Mouse (Mus musculus): ENCODE measurements around the gene Rab7. TPM values are rescaled to one million over a fixed set of nuclear protein-coding genes. Genes with fewer than 3 reads are reported as not detected.

Rab7 gene
- polyA plus RNA-seq, 1 experiment from 2014 or later = 1,341 TPM

DNA sequence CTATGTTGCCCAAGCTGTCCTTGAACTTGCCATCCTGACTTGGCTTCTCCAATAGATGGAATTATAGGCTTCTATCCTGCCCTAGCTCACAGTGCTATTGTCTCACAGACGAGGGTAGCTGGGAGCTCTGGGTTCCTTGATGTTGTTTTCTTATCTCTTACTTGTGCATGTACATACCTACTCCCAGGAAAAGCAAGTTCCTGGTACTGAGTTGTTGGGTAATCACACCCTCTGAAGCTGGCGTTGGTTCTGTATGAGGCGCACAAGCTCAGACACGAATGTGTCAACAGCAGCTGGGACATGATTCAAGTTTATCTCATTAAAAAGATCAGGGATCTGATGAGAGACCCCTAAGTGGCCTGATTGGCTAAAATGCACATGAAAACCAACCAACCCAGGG lies 41.6 kb downstream of the Rab7 start:
- WGBS (ENCODE audit: missing documents) = 67% methylated on average over 4 of the region's 4 CpGs
- Histone ChIP-seq H3K79me2 (ENCODE audit: inconsistent target) (peaks cover 33% of the 10 kb centered on the region), H3K27ac (no peak overlapping the region), H3K4me3 (ENCODE audit: inconsistent target) (no peak overlapping the region), H3K36me3 (ENCODE audit: inconsistent target) (peaks cover 89% of the 10 kb centered on the region)

DNA sequence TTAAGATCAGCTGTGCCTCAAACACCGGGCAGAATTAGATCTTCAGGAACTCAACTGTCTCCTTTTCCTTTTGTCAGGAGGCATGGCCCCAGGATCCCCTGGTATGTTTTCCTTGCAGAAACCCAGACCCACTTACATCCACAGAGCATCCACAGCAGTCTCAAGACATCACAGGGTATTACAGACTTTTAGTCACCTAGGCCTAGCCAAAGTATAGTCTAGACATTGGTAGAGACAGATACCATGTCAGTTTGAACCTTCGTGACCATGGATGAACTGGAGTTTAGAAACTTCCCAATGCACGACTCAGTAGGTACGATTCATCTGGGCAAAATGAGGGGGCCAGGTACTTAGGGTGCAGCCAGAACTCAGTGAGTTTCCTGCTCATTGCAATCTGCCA lies 46.7 kb downstream of the Rab7 start:
- whole genome bisulfite sequencing (ENCODE audit: missing documents) = 89% methylated on average over 4 of the region's 4 CpGs
- Histone ChIP-seq H3K79me2 (ENCODE audit: inconsistent target) (no peaks in the 10 kb centered on the region), H3K27ac (no peak overlapping the region), H3K36me3 (ENCODE audit: inconsistent target) (peaks cover 42% of the 10 kb centered on the region), H3K4me3 (ENCODE audit: inconsistent target) (no peak overlapping the region)

DNA sequence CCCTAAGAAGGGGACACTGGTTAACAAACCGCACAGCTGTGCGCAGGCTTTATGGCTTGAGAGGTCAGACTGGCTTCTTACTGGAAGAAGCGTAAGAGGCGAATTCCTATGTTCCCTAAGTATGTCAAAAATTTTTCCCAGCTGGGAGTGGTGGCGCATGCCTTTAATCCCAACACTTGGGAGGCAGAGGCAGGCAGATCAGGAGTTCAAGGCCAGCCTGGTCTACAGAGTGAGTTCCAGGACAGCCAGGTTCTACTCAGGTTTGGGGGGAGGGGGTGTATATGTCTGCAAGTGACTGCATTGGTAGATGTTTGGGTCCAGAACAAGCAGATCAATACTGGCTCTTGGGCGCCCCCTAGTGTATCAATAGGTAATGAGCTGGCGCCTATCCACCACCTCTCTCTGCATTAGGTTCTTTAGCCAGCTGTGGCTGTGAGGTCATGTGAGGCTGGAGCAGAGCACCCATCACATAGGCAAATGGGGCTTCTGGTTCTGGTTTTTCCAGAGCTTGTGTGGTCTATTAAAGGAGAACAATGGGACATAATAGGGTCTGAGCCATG lies 47.3 kb downstream of the Rab7 start:
- whole genome bisulfite sequencing (ENCODE audit: missing documents) = 74% methylated on average over 7 of the region's 7 CpGs
- H3K36me3 ChIP-seq (ENCODE audit: inconsistent target) = peaks cover 37% of the 10 kb centered on the region
- H3K27ac ChIP-seq = no peak overlapping the region
- H3K4me3 ChIP-seq (ENCODE audit: inconsistent target) = no peak overlapping the region
- H3K79me2 ChIP-seq (ENCODE audit: inconsistent target) = no peaks in the 10 kb centered on the region

DNA sequence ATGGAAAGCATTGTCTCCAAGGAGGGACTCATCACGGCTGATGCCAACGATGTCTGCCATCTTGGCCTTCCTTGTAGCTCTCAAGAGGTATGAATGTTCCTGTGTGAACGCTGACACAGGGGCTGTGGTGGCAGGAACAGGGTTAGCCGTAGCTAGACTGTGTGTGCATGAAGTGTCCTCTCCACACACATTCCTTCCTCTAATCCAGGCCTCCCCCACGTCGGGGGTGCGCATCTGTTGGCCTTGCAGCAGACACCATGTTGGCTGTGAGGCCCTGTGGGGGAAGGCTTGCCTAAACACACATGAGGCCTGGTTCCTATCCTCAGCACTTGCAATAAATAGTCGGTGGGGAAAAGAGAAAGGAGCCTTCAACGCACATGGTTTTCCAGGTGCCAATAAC lies 48.5 kb downstream of the Rab7 start:
- peaks cover 25% of the 10 kb centered on the region for H3K36me3 ChIP-seq (ENCODE audit: inconsistent target)
- no peaks in the 10 kb centered on the region for H3K79me2 ChIP-seq (ENCODE audit: inconsistent target)
- 87% methylated on average over 9 of the region's 9 CpGs for WGBS (ENCODE audit: missing documents)
- H3K27ac ChIP-seq = no peak overlapping the region
- H3K4me3 ChIP-seq (ENCODE audit: inconsistent target) = no peak overlapping the region

DNA sequence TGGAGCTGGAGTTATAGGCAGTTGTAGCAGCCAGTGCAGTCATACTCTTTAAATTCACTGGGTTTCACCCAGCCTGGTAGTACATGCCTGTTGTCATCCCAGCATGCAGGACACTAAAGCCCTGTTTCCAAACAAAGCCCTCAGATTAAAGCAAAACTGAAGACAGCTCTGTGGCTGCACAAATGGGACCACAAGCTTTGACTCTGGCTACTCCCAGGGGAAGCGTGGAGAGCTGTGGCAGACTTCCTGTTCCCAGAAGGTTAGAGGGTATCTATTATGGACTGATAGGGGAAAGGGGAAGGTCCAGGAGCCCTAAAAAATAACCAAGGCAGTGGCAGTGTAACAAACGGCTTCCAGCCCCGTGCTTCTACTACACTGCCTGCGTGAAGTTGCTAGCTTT lies 49.6 kb downstream of the Rab7 start:
- Histone ChIP-seq H3K27ac (no peak overlapping the region), H3K79me2 (ENCODE audit: inconsistent target) (no peaks in the 10 kb centered on the region), H3K4me3 (ENCODE audit: inconsistent target) (no peak overlapping the region), H3K36me3 (ENCODE audit: inconsistent target) (peaks cover 14% of the 10 kb centered on the region)
- 89% methylated on average over 4 of the region's 4 CpGs for WGBS (ENCODE audit: missing documents)

DNA sequence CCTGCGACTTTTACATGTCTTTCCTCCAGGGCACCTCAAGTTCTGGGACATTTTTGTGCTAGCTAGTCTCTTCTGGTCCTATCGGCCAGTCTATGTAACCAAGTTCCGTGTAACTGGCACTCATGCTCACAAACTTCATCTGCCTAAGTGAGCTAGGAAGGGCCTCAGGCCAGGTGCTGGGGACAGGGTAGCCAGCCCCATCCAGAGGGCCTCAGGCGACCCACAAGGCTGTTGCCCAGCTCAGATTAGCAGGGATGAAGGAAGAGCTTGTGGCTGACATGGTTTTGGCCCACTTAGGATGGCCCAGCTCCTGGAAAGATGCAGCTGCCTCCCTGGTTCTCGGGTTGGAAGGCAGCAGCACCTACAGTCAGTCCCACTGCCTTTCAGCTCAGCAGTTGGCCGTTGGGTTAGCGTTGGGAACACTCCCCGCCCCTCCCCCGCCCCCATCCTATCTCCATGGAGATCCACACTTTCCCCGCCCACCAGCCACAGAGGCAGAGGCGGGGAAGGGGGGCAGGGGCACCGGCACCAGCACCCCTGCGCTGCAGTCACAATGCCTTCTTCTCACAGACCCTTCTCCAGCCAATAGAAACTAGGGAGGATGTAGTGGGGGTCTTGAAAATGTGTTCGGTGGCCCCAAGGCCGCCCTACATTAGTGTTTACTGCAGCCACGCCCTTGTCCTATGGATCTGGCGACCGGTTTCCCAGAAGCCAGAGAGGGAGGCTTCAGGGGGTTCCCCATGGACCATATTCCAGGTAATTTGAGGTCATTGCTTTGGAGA lies 51.1 kb downstream of the Rab7 start:
- H3K4me3 ChIP-seq (ENCODE audit: inconsistent target) = no peak overlapping the region
- 77% methylated on average over 17 of the region's 18 CpGs for WGBS (ENCODE audit: missing documents)
- no peaks in the 10 kb centered on the region for H3K79me2 ChIP-seq (ENCODE audit: inconsistent target)
- no peak overlapping the region for H3K27ac ChIP-seq
- H3K36me3 ChIP-seq (ENCODE audit: inconsistent target) = 0 out of 2 replicates have a peak, but pooled peaks cover 5% of the 10 kb centered on the region

DNA sequence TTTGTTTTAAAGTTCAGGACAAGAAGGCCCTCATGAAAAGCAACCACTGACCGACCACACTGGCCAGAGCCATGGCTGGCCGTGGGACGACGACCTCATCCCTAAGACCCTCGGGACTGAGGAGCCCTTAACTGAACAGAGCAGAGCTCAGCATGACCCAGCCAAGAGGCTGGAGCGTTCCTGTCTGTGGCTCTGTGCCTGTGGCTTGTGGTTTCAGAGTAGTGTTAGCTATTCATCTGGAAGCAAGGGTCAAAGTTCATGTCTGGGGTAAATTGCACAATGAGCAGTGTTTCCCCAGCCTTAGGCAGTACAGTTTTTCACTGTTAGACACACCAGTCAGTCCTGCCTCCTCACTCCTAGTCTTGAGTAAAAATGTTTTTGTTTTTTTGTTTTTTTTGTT lies 52.3 kb downstream of the Rab7 start:
- H3K79me2 ChIP-seq (ENCODE audit: inconsistent target) = no peaks in the 10 kb centered on the region
- H3K4me3 ChIP-seq (ENCODE audit: inconsistent target) = no peak overlapping the region
- 16% methylated on average over 6 of the region's 6 CpGs for WGBS (ENCODE audit: missing documents)
- no peaks in the 10 kb centered on the region for H3K36me3 ChIP-seq (ENCODE audit: inconsistent target)
- no peak overlapping the region for H3K27ac ChIP-seq

DNA sequence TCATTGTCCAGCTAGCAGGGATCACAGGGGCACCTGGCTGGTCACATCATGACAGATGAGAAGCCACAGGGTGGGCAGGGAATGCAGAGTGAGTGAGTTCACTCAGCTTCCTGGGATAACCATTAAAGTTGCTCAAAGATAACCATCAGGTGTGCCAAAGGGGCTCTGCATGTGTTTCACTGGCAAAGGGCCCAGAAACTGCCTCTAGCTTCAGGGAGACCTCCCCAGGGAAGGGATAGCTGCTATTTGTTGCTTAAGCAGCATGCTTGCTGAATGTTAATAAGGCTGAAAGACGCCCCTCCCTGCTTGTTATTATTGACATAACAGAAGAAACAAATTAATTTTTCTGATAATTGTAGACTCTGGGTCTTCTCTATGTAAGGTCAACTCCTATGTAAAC lies 53.2 kb downstream of the Rab7 start:
- WGBS (ENCODE audit: missing documents) = 93% methylated on average over 1 of the region's 1 CpGs
- Histone ChIP-seq H3K36me3 (ENCODE audit: inconsistent target) (no peaks in the 10 kb centered on the region), H3K27ac (no peak overlapping the region), H3K79me2 (ENCODE audit: inconsistent target) (no peaks in the 10 kb centered on the region), H3K4me3 (ENCODE audit: inconsistent target) (no peak overlapping the region)

DNA sequence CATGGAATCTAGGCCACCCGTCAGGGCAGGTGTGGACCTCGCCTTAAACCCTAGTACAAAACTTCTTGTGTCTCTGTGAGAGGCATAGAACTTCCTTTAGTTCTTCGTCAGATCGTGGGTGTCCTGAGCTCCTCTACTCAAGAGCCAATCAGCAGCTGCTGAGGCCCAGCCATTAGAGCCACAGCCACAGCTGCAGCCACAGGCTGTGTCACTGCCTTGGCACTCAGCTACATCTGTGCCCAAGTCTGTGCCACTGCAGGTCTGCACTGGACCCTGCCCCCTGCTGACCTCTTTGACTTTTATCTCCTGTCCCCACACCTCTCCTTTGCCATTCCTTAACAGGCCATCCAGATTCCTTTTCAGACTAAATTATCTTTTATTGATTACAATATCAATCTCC lies 53.9 kb downstream of the Rab7 start:
- Histone ChIP-seq H3K36me3 (ENCODE audit: inconsistent target) (no peaks in the 10 kb centered on the region), H3K79me2 (ENCODE audit: inconsistent target) (no peaks in the 10 kb centered on the region), H3K4me3 (ENCODE audit: inconsistent target) (no peak overlapping the region), H3K27ac (no peak overlapping the region)
- WGBS (ENCODE audit: missing documents) = 72% methylated on average over 4 of the region's 4 CpGs

DNA sequence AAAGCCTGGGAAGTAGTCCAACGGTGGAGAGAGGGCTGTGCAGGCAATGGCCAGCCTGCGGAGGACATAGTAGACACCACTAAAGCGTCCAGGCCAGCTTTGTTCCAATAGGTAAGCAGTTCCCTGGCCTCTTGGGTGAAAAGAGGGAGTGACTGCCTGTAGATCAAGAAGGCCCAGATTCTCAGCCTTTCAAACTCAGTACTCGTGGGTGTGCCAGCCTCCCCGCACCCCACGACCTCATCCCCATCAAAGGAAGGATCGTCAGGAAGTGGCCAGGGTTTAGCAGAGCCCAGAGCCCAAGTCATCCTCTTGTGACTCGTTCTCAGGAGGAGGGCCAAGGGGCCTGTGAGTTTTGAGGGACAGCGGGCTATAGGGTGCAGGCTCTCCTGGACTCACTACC lies 62.6 kb downstream of the Rab7 start:
- WGBS (ENCODE audit: missing documents) = 53% methylated on average over 9 of the region's 9 CpGs

DNA sequence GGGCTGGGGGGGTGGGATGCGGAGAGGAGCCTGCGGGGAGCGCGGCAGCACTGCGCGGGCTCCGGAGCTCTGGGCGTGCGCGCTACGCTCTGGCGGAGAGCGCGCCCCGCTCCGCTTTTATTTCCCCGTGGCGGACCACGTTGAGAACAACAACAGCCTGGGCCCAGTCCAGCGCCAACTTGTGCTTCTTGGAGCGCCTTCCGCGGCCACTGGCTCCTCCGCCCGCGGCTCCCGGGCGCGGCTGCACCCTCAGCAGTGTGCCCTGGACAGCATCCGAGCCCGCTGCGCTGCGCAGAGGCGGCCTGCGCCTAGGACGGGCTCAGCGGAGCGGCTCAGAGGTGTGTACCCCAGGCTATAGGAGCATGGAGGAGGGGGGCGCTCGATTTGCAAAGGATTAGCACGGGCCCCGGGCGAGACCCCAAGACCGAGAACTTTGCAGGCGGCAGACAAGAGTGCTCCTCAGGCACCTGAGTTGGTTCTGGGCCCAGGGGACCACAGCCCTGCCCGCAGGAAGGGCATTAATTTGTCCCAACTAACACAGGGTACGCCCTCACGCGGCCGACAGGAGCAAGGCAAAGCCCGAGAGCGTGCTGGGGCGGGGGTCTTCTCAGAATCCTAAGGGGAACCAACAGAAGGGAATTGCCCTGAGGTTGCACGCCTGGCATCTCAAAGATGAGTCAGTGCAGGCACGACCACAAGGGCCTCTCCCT lies 63.4 kb downstream of the Rab7 start, which contains the start of gene H1fx:
H1fx (minus strand) TSS at position 91 of the 710 bp plus-strand sequence.
- H3K36me3 ChIP-seq (ENCODE audit: inconsistent target) = no peaks in the 10 kb centered on the region
- no peak within 1 kb of the TSS for H3K4me3 ChIP-seq (ENCODE audit: inconsistent target)
- no peaks in the 10 kb centered on the region for H3K79me2 ChIP-seq (ENCODE audit: inconsistent target)
- WGBS (ENCODE audit: missing documents) = under 1% methylated on average over 41 of the region's 55 CpGs
- no peak within 1 kb of the TSS for H3K27ac ChIP-seq

More for the DNA sequence above, 62.6 kb downstream of the Rab7 start:
- Histone ChIP-seq H3K27ac (no peak overlapping the region), H3K79me2 (ENCODE audit: inconsistent target) (no peaks in the 10 kb centered on the region), H3K36me3 (ENCODE audit: inconsistent target) (no peaks in the 10 kb centered on the region), H3K4me3 (ENCODE audit: inconsistent target) (no peak overlapping the region)

DNA sequence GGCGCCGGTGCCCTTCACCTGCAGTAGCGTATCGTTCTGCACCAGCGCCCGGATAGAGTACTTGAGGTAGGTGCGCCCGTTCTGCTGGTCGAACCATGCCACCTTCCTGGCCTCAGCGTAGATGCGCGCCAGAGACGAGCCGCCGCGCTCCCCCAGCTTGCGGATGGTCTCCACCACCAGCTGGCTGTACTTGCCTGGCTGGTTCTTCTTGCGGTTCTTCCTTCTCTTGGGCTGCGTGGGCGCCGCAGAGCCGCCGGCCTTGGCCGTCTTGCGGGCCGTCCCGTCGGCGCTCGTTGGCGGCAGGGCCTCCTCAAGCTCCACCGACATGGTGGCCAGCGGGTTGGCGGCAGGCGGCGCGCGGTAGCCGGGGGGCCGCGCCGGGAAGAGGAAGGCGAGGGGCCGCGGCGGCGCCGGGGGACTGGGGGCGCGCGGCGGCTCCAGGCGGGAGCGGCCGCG lies 64.0 kb downstream of the Rab7 start:
- Histone ChIP-seq H3K4me3 (ENCODE audit: inconsistent target) (no peak overlapping the region), H3K79me2 (ENCODE audit: inconsistent target) (no peaks in the 10 kb centered on the region), H3K27ac (no peak overlapping the region), H3K36me3 (ENCODE audit: inconsistent target) (no peaks in the 10 kb centered on the region)
- WGBS (ENCODE audit: missing documents) = under 1% methylated on average over 56 of the region's 56 CpGs

DNA sequence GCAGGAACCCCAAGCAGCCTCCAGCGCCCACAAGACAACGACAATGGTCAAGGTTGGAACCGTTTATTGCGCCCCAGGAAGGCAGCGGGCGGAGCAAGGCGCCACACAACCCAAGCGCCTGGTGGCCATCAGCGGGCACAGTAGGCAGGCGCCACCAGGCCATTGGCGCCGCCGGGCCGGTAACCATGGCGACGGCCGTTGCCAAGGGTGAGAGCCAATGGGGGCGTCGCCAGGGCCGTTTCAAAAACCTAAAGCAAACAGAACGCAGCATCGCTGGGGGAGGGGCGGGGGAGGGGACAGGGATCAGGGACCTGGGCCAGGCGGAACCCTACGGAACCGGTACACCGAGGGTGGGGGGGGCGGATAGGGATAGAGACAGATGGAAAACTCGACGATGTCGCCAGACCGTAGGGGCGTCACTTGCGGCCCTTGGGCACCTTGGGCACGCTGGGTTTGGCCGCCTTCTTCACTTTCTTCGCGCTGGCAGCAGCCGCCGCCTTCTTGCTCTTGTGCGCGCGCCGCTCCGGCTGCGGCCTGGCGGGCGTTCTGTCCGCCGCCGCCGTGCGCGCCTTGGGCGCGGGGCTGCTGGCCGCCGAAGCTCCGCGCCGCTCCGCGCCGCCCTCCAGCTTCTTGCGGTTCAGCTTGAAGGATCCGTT lies 64.6 kb downstream of the Rab7 start:
- under 1% methylated on average over 60 of the region's 66 CpGs for WGBS (ENCODE audit: missing documents)
- H3K4me3 ChIP-seq (ENCODE audit: inconsistent target) = no peak overlapping the region
- no peaks in the 10 kb centered on the region for H3K79me2 ChIP-seq (ENCODE audit: inconsistent target)
- H3K27ac ChIP-seq = no peak overlapping the region
- no peaks in the 10 kb centered on the region for H3K36me3 ChIP-seq (ENCODE audit: inconsistent target)

DNA sequence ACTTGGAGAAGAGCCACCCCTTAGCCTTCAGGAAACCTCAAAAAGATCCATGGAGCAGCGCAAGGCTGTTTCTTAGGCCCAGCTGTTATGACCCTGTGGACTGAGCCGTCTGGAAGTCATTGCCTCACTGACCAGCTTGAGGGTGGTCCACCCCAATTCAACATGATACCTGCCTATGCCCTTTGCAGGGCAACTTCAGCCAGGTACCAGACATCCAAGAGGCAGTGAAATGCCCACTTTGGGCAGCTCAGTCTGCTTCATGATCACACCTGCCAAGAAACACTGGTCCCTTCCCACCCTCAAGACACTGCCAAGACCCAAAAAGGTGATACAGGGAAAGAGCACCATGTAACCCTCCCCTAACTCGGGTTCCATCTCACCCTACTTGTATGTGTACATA lies 65.3 kb downstream of the Rab7 start:
- Histone ChIP-seq H3K36me3 (ENCODE audit: inconsistent target) (no peaks in the 10 kb centered on the region), H3K27ac (no peak overlapping the region), H3K4me3 (ENCODE audit: inconsistent target) (no peak overlapping the region), H3K79me2 (ENCODE audit: inconsistent target) (no peaks in the 10 kb centered on the region)
- WGBS (ENCODE audit: missing documents) = 83% methylated on average over 3 of the region's 3 CpGs

DNA sequence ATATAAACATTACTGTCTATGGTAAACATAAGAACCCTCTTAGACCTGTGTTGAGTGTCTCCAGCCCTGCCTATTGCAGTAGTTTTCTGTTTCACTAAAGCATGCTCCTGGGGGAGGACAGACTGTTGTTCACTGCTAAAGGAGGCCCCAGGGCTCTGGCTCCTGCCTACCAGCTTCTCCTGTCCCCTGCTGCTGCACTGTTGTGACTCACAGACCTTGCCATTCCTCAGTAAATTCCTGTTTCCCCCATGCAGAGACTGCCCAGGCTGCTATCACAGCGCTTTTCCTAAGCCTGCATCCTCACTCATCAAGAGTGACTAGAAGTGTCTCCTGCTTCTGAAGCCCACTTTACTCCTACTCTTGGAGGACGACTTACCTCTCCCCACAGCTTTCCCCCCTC lies 75.0 kb downstream of the Rab7 start:
- Histone ChIP-seq H3K36me3 (ENCODE audit: inconsistent target) (no peaks in the 10 kb centered on the region), H3K4me3 (ENCODE audit: inconsistent target) (no peak overlapping the region), H3K79me2 (ENCODE audit: inconsistent target) (no peaks in the 10 kb centered on the region), H3K27ac (no peak overlapping the region)
- WGBS (ENCODE audit: missing documents) = 60% methylated on average over 2 of the region's 2 CpGs

Data from macrophage (primary cell).